Mouse (Mus musculus) heart, postnatal 4 days (tissue): ENCODE measurements around the gene Cfap43. TPM values are rescaled to one million over a fixed set of nuclear protein-coding genes. Genes with fewer than 3 reads are reported as not detected.

Experiments
- DNase-seq: peaks from one replicate; pipeline ENCODE4 v3.0.0; 2021
- microRNA-seq, 2 experiments: library from miRNA; unstranded; fragments of <30 nt; microRNA quantifications; one replicate each; pipeline ENCODE4 v1.2.0; 2021 to 2022
- total RNA-seq, 2 experiments: library from RNA; stranded (reverse); gene quantifications; 2 replicates each; pipeline ENCODE4 v1.2.3; 2021

The Cfap43 gene
- total RNA-seq, 2 experiments from 2014 or later, result not detected

GRCm38 (mm10) chr19:47705080-47705771 lies 213.9 kb downstream of the Cfap43 start:
- DNase-seq, result no peak

GRCm38 (mm10) chr19:47700509-47700908 lies 218.6 kb downstream of the Cfap43 start:
- no peak for DNase-seq

- DNase-seq, result no peak
Measured at GRCm38 (mm10) chr19:47699743-47700142, 219.3 kb downstream of the Cfap43 start.

GRCm38 (mm10) chr19:47698266-47698665 lies 220.8 kb downstream of the Cfap43 start:
- DNase-seq, result no peak

- no peak for DNase-seq
Measured at GRCm38 (mm10) chr19:47697067-47697466, 222.0 kb downstream of the Cfap43 start.

- no peak for DNase-seq
Measured at GRCm38 (mm10) chr19:47696411-47696810, 222.7 kb downstream of the Cfap43 start.

- DNase-seq, result no peak
Measured at GRCm38 (mm10) chr19:47695725-47696124, 223.4 kb downstream of the Cfap43 start.

GRCm38 (mm10) chr19:47691994-47692393 lies 227.1 kb downstream of the Cfap43 start, which contains the start of gene Col17a1:
Gene Col17a1 (minus strand): TSS chr19:47692094.
- no peak for DNase-seq

- no peak for DNase-seq
Measured at GRCm38 (mm10) chr19:47689592-47689991, 229.5 kb downstream of the Cfap43 start.

Small RNA genes within 50 kb of the gene (microRNA-seq; reads per million reads assigned to microRNA genes)
- gene Gm22240, result 0.20 to 0.69 reads per million in 2 experiments
- 0 reads per million in 2 experiments for gene Mir8090

Other genes with a start within 250 kb of the Cfap43 start
- under 1 TPM; 0.17 to 0.25 TPM for gene Col17a1, start 227.2 kb downstream of the Cfap43 start, total RNA-seq
- gene Sfr1, start 187.6 kb downstream of the Cfap43 start, total RNA-seq, result 10 to 100 TPM; 73.1 to 77.1 TPM
- gene Gsto1, start 64.3 kb downstream of the Cfap43 start, total RNA-seq, result 10 to 100 TPM; 68.9 to 69.7 TPM
- 1 to 10 TPM; 1.5 to 1.8 TPM for gene Gsto2, start 53.8 kb downstream of the Cfap43 start, total RNA-seq
- 10 to 100 TPM; 21.6 TPM for gene Itprip, start within 50 bp of the Cfap43 start, total RNA-seq
- gene Cfap58, start 18.4 kb upstream of the Cfap43 start, total RNA-seq, result 1 to 10 TPM; 2.2 to 2.3 TPM